Mouse (Mus musculus): ENCODE data around the gene Nfxl1. TPM values are rescaled to one million over a fixed set of nuclear protein-coding genes. Genes with fewer than 3 reads are reported as not detected.

The Nfxl1 gene
- polyA plus RNA-seq, 2 experiments from 2014 or later = 1.4 to 3.4 TPM

- no peak for ATAC-seq
Measured at GRCm38 (mm10) chr5:72498271-72498670, 61.2 kb downstream of the Nfxl1 start.

- ATAC-seq = no peak
Measured at GRCm38 (mm10) chr5:72496756-72497155, 62.7 kb downstream of the Nfxl1 start.

GRCm38 (mm10) chr5:72493906-72494305 lies 65.6 kb downstream of the Nfxl1 start:
- no peak for ATAC-seq

- ATAC-seq = no peak
Measured at GRCm38 (mm10) chr5:72491232-72491631, 68.3 kb downstream of the Nfxl1 start.

GRCm38 (mm10) chr5:72480456-72480855 lies 79.0 kb downstream of the Nfxl1 start:
- no peak for ATAC-seq

GRCm38 (mm10) chr5:72472317-72473009 lies 87.0 kb downstream of the Nfxl1 start:
- ATAC-seq = no peak

- no peak for ATAC-seq
Measured at GRCm38 (mm10) chr5:72471746-72472145, 87.7 kb downstream of the Nfxl1 start.

GRCm38 (mm10) chr5:72464932-72465331 lies 94.6 kb downstream of the Nfxl1 start:
- no peak for ATAC-seq

Other genes starting within 250 kb of the Nfxl1 start
- under 1 TPM in 1 of 2 experiments, not detected in 1; 0.09 TPM for gene Corin, start 55.2 kb downstream of the Nfxl1 start, polyA plus RNA-seq (2017; shearing (Covaris generic))
- gene Zar1, start 21.6 kb upstream of the Nfxl1 start, polyA plus RNA-seq (2017; shearing (Covaris generic)) = not detected
- gene Gm5868, start 27.9 kb upstream of the Nfxl1 start, polyA plus RNA-seq (2017; shearing (Covaris generic)) = not detected
- 1 to 10 TPM; 1.0 to 1.6 TPM for gene Cnga1, start 84.6 kb upstream of the Nfxl1 start, polyA plus RNA-seq (2017; shearing (Covaris generic))
- gene Nipal1, start 88.1 kb upstream of the Nfxl1 start, polyA plus RNA-seq (2017; shearing (Covaris generic)) = 10 to 100 TPM; 18.5 to 39.1 TPM
- gene Txk, start 193.1 kb upstream of the Nfxl1 start, polyA plus RNA-seq (2017; shearing (Covaris generic)) = 10 to 100 TPM; 59.1 to 67.0 TPM

Data from activated CD4-positive, CD25-positive, alpha-beta regulatory T cell, adult 4 months (primary cell).